8 mouse cellular contexts compared by ENCODE assay signal in the genomic region with DNA sequence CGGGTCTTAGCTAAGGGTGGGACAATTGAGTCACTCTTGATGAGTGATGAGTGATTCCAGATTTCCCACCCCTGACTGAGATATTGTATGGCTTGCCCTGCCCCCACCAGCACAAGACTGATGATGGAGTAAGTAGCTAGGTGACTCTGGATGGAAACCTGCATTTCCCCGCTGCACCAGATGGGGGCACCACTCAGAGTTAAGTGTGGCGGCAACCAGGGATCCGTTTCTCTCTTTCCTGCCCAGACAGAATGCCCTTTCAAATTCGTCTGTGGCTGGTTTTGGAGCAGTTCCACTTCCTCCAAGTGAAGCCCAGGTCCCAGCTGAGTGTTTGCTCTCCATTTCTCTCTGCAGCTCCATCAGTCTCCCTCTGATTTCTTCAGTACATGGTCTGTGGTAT. TPM values are rescaled to one million over a fixed set of nuclear protein-coding genes. Genes with fewer than 3 reads are reported as not detected.
DNase-seq lines count a peak whose midpoint lies in the region; ATAC-seq and TF ChIP-seq lines count a peak whose summit lies in the region.

No protein-coding gene starts in this region.

- H3K36me3 ChIP-seq in erythroblast, embryonic 14.5 days (ENCODE audit: control insufficient read depth) = peaks cover 56% of the 10 kb centered on the region
- no peaks in the 10 kb centered on the region for H3K36me3 ChIP-seq in lung, postnatal 0 days (ENCODE audit: insufficient read depth, low read length)

- TF ChIP-seq CTCF in lung, postnatal 0 days (IDR thresholded peaks at IDR 0.05) = peak; percentile 80

- H3K27ac ChIP-seq in lung, postnatal 0 days (ENCODE audit: low read length) = no peak overlapping the region

- 0 out of 2 replicates have a peak, but pooled peaks have one; percentile 10 for ATAC-seq in lung, postnatal 0 days

- no peak for TF ChIP-seq EP300 in lung, postnatal 0 days (IDR thresholded peaks at IDR 0.05)

- no peak overlapping the region for H3K4me2 ChIP-seq in lung, postnatal 0 days (replicated peaks; ENCODE audit: low read depth, low read length)

- H3K4me1 ChIP-seq in erythroblast, embryonic 14.5 days (ENCODE audit: control insufficient read depth) = peaks cover 65% of the 10 kb centered on the region
- no peaks in the 10 kb centered on the region; the same call in 1 of the 2 replicates for H3K4me1 ChIP-seq in lung, postnatal 0 days (ENCODE audit: insufficient read depth, low read depth, low read length)

- peaks cover 6% of the 10 kb centered on the region for H3K27me3 ChIP-seq in erythroblast, embryonic 14.5 days (ENCODE audit: control insufficient read depth)
- peaks cover 9% of the 10 kb centered on the region; the same call in 1 of the 2 replicates for H3K27me3 ChIP-seq in lung, postnatal 0 days (replicated peaks; ENCODE audit: insufficient read depth, low read length)

- peak overlapping the region; percentile 63 for H3K4me3 ChIP-seq in erythroblast, embryonic 14.5 days (replicated peaks)
- H3K4me3 ChIP-seq in lung, postnatal 0 days (ENCODE audit: low read depth, low read length) = no peak overlapping the region

- DNase-seq in layer of hippocampus, adult 11-12 months (ENCODE audit: low spot score) = peak; percentile 75
- DNase-seq in layer of hippocampus, adult 9-10 months (ENCODE audit: low spot score) = no peak
- peak; percentile 52 for DNase-seq in WW6 (ENCODE audit: low read depth, low spot score)
- DNase-seq in kidney, adult 9 months = peak; percentile 80
- DNase-seq in lung, postnatal 0 days (ENCODE audit: low spot score) = peak; percentile 61
- DNase-seq in spleen, adult 18-20 months = peak; percentile 19 to 58
- no peak for DNase-seq in cerebellum, adult 8-10 months

- H3K9ac ChIP-seq in lung, postnatal 0 days (replicated peaks; ENCODE audit: low read depth) = no peak overlapping the region

- WGBS in lung, postnatal 0 days = 2% methylated on average over 5 of the region's 5 CpGs

- H3K9me3 ChIP-seq in erythroblast, embryonic 14.5 days (ENCODE audit: control insufficient read depth, low read length) = no peaks in the 10 kb centered on the region
- no peaks in the 10 kb centered on the region for H3K9me3 ChIP-seq in lung, postnatal 0 days (ENCODE audit: low read length)

RNA-seq across cellular contexts. Expression of gene Tal1, which starts 8.5 kb away (rescaled TPM):
- 65.6 and 98.0 TPM in 2 replicates for polyA plus RNA-seq in erythroblast, embryonic 14.5 days (2012)
- polyA plus RNA-seq in lung, postnatal 0 days (2015; fragmentation: Nextera tagmentation; extraction: Ambion mirVana) = 1.9 and 2.5 TPM in 2 replicates

RNA-seq across cellular contexts. Expression of gene Pdzk1ip1, which starts 40.8 kb away (rescaled TPM):
- polyA plus RNA-seq in erythroblast, embryonic 14.5 days (2012) = 0.99 and 2.2 TPM in 2 replicates
- 99.9 and 117 TPM in 2 replicates for polyA plus RNA-seq in lung, postnatal 0 days (2015; fragmentation: Nextera tagmentation; extraction: Ambion mirVana)

RNA-seq across cellular contexts. Expression of gene Stil, which starts 47.8 kb away (rescaled TPM):
- polyA plus RNA-seq in erythroblast, embryonic 14.5 days (2012) = 0.18 and 0.25 TPM in 2 replicates
- polyA plus RNA-seq in lung, postnatal 0 days (2015; fragmentation: Nextera tagmentation; extraction: Ambion mirVana) = 0.61 and 1.0 TPM in 2 replicates

Comparison
In these comparisons a context has a peak if more than half of its experiments do, and no peak if none do; other contexts are left out.
1. DNase-seq: peak in layer of hippocampus, adult 11-12 months (single experiment), WW6 (single experiment), kidney, adult 9 months (single experiment), lung, postnatal 0 days (single experiment) and spleen, adult 18-20 months (2 of 2); none in layer of hippocampus, adult 9-10 months (single experiment) and cerebellum, adult 8-10 months (single experiment).
2. RNA of gene Tal1, which starts 8.5 kb away (polyA plus RNA-seq): 65.6 to 98.0 TPM in erythroblast, embryonic 14.5 days; 1.9 to 2.5 TPM in lung, postnatal 0 days; every median in the first group is over 10 times any median in the second.
3. RNA of gene Pdzk1ip1, which starts 40.8 kb away (polyA plus RNA-seq): 99.9 to 117 TPM in lung, postnatal 0 days; 0.99 to 2.2 TPM in erythroblast, embryonic 14.5 days; every median in the first group is over 10 times any median in the second.